Mouse (Mus musculus): Measurements from ENCODE around the gene Prickle2. TPM values are rescaled to one million over a fixed set of nuclear protein-coding genes. Genes with fewer than 3 reads are reported as not detected.

Prickle2 gene
- polyA plus RNA-seq, 1 experiment from 2014 or later: 13.6 TPM

DNA sequence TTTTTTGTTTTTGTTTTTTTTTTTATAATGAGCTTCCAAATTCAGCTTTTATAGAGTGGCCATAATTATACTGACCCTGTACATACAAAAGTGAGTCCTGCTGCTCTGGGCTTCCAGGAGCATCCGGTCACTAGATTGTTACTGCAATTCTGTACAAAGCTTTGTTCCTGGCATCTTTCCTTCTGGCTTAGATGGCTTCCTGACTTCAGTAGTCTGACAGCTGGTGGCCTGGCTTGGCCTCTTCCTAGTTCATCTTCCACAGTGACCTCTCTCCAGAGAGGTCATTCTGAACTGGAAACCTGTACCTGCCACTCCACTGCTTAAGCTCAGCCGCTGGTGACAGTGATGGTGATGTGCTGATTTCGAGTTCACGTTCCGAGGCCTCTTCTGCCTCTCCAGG lies 20.2 kb upstream of the Prickle2 start:
- 83% methylated on average over 5 of the region's 5 CpGs for WGBS
- no peak overlapping the region for H3K4me3 ChIP-seq (ENCODE audit: low read length)
- no peak overlapping the region for H3K9ac ChIP-seq (ENCODE audit: low read depth, low read length)
- no peak for ATAC-seq
- no peaks in the 10 kb centered on the region for H3K9me3 ChIP-seq (ENCODE audit: control insufficient read depth, low read length)
- no peaks in the 10 kb centered on the region for H3K36me3 ChIP-seq (ENCODE audit: control insufficient read depth, insufficient read depth, low read length)
- H3K27ac ChIP-seq (ENCODE audit: low read depth, low read length): no peak overlapping the region
- H3K4me1 ChIP-seq (ENCODE audit: control insufficient read depth, insufficient read depth, low read depth, low read length): peaks cover 17% of the 10 kb centered on the region
- H3K4me2 ChIP-seq (ENCODE audit: low read length): no peak overlapping the region
- no peaks in the 10 kb centered on the region for H3K27me3 ChIP-seq (replicated peaks; ENCODE audit: control insufficient read depth, insufficient read depth, low read length)

DNA sequence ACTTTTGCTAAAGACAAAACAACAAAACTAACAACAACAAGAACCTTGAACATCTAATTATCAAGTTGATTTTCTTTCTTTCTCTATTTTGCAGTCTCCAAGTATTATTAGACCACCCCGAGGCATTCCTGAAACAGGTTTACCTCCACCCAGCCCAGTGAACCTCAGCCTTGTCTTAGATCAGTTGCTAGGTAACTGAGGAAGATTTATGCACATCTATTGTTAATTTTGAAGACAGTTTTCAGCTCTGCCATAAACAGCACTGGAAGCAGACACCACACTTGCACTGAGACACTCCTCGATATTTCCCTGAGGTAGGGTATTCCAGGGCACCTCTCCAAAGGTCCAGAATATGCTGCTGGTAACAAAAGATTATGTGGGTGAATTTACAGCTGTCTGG lies 18.4 kb upstream of the Prickle2 start:
- H3K4me2 ChIP-seq (ENCODE audit: low read length): no peak overlapping the region
- peak; percentile 55; the same call in 1 of the 2 replicates for ATAC-seq
- H3K27me3 ChIP-seq (replicated peaks; ENCODE audit: control insufficient read depth, insufficient read depth, low read length): no peaks in the 10 kb centered on the region
- no peak overlapping the region for H3K4me3 ChIP-seq (ENCODE audit: low read length)
- H3K36me3 ChIP-seq (ENCODE audit: control insufficient read depth, insufficient read depth, low read length): no peaks in the 10 kb centered on the region
- WGBS: 29% methylated on average over 2 of the region's 2 CpGs
- peaks cover 17% of the 10 kb centered on the region for H3K4me1 ChIP-seq (ENCODE audit: control insufficient read depth, insufficient read depth, low read depth, low read length)
- H3K9me3 ChIP-seq (ENCODE audit: control insufficient read depth, low read length): no peaks in the 10 kb centered on the region
- no peak overlapping the region for H3K9ac ChIP-seq (ENCODE audit: low read depth, low read length)
- H3K27ac ChIP-seq (ENCODE audit: low read depth, low read length): peak overlapping the region; percentile 64; the same call in 1 of the 2 replicates

DNA sequence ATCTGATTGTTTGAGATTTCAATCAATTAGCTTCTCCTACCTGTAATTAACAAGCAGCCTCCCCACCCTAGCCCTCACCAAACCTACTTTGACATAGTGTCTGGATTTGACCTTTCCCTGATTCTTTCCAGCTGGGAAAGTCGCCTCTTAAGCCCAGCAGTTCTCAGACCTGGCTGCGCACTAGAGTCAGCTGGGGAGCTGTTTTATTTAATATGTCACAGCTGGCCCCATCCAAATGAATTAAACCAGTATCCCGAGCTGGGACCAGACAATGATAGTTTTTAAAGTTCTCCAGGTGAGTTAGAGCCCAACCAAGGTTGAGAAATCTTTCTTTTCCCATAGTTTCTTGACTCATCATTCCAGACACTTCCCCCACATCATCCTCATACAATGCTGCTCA lies 9.9 kb upstream of the Prickle2 start:
- Histone ChIP-seq H3K9me3 (ENCODE audit: control insufficient read depth, low read length) (no peaks in the 10 kb centered on the region), H3K27ac (ENCODE audit: low read depth, low read length) (no peak overlapping the region), H3K4me3 (ENCODE audit: low read length) (no peak overlapping the region), H3K4me1 (ENCODE audit: control insufficient read depth, insufficient read depth, low read depth, low read length) (no peaks in the 10 kb centered on the region; the same call in none of the 2 replicates), H3K36me3 (ENCODE audit: control insufficient read depth, insufficient read depth, low read length) (no peaks in the 10 kb centered on the region), H3K4me2 (ENCODE audit: low read length) (no peak overlapping the region), H3K9ac (ENCODE audit: low read depth, low read length) (no peak overlapping the region), H3K27me3 (replicated peaks; ENCODE audit: control insufficient read depth, insufficient read depth, low read length) (no peaks in the 10 kb centered on the region)
- WGBS: 42% methylated on average over 3 of the region's 3 CpGs
- ATAC-seq: no peak

DNA sequence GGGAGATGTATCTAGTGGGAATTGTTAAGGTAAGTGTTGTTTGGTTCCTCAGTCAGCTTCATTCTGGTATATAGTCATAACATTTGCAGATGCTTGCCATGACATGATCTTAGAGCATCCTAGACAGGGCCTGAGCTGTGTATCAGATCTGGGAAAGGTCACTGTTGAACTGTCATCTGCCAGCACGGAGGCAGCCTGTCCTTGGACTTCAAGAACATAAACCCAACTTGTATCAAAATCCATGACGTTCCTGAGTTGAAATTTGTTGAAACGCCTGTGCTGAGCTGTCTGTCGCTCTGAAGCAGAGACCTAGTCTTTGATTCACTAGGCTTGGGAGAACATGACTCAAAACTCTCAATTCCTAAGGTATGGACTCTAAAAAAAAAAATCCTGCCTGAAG lies 8.8 kb upstream of the Prickle2 start:
- Histone ChIP-seq H3K27me3 (replicated peaks; ENCODE audit: control insufficient read depth, insufficient read depth, low read length) (no peaks in the 10 kb centered on the region), H3K4me3 (ENCODE audit: low read length) (no peak overlapping the region), H3K4me2 (ENCODE audit: low read length) (no peak overlapping the region), H3K36me3 (ENCODE audit: control insufficient read depth, insufficient read depth, low read length) (no peaks in the 10 kb centered on the region), H3K27ac (ENCODE audit: low read depth, low read length) (no peak overlapping the region), H3K9me3 (ENCODE audit: control insufficient read depth, low read length) (no peaks in the 10 kb centered on the region), H3K9ac (ENCODE audit: low read depth, low read length) (no peak overlapping the region), H3K4me1 (ENCODE audit: control insufficient read depth, insufficient read depth, low read depth, low read length) (no peaks in the 10 kb centered on the region; the same call in none of the 2 replicates)
- ATAC-seq: no peak
- WGBS: 89% methylated on average over 4 of the region's 4 CpGs

DNA sequence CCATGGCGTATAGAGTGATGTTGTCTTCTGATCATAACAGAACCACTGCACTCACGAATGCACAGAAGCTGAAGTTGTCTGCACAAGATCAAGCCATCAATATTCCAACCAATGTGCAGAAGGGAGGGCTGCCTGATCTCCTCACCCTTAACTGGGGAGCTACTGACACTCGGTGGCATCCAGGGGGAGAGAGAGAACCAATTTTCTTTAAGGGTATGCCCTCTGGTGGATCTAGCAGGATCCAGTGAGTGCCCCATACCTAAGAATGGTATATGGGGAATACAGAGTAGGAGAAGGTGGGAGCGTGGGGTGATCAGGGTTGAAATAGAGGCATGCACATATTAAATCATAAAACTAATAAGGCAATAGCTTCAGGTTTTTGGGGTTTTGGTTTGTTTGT lies 2.2 kb upstream of the Prickle2 start:
- H3K36me3 ChIP-seq (ENCODE audit: control insufficient read depth, insufficient read depth, low read length): no peaks in the 10 kb centered on the region
- H3K4me2 ChIP-seq (ENCODE audit: low read length): no peak overlapping the region
- H3K27ac ChIP-seq (ENCODE audit: low read depth, low read length): no peak overlapping the region
- no peak for ATAC-seq
- no peaks in the 10 kb centered on the region for H3K27me3 ChIP-seq (replicated peaks; ENCODE audit: control insufficient read depth, insufficient read depth, low read length)
- 65% methylated on average over 4 of the region's 4 CpGs for WGBS
- H3K4me3 ChIP-seq (ENCODE audit: low read length): no peak overlapping the region
- H3K9me3 ChIP-seq (ENCODE audit: control insufficient read depth, low read length): no peaks in the 10 kb centered on the region
- H3K9ac ChIP-seq (ENCODE audit: low read depth, low read length): no peak overlapping the region
- H3K4me1 ChIP-seq (ENCODE audit: control insufficient read depth, insufficient read depth, low read depth, low read length): peaks cover 9% of the 10 kb centered on the region; the same call in 1 of the 2 replicates

DNA sequence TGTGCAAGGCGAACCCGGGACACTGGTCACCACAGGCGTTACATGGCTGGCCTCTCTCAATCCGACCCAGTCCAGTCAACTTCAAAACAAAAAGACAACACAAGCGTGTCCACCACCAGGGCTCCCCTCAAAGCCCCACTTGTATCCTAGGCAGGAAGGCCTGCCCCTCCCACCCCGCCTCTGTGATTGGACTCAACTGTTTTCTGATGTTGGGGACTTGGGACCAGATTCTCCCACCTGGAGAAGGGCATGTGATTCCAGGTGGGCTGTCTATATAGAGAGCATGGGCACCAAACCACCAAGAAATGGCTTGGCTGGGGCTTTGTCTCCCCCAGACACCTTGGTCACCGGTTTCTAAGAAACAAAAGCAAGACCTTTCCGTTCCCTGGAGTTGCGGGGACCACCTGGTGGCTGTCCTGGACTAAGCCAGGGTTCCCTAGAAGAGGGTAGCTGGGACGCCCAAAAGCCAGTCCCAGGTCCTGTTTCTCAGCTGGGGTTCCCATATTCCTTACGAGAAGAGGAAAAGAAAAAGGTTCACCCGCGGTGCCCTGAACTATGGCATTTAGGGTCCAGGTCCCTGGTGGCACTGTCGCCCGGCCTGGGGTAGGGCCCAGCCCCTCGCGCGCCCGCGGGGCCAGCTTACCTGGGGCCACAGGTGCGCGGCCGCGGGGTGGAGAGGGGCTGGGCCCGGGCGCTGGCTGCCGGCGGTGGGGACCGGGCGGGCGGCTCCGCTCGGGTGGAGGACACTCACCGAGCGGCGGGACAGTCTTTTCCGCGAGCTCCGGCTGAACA lies 406 bp downstream of the Prickle2 start:
- 2% methylated on average over 37 of the region's 39 CpGs for WGBS
- Histone ChIP-seq H3K4me1 (ENCODE audit: control insufficient read depth, insufficient read depth, low read depth, low read length) (peaks cover 9% of the 10 kb centered on the region; the same call in 1 of the 2 replicates), H3K9ac (ENCODE audit: low read depth, low read length) (peak overlapping the region; percentile 79), H3K4me2 (ENCODE audit: low read length) (peak overlapping the region; percentile 94), H3K9me3 (ENCODE audit: control insufficient read depth, low read length) (no peaks in the 10 kb centered on the region), H3K27me3 (replicated peaks; ENCODE audit: control insufficient read depth, insufficient read depth, low read length) (no peaks in the 10 kb centered on the region), H3K4me3 (ENCODE audit: low read length) (peak overlapping the region; percentile 76), H3K27ac (ENCODE audit: low read depth, low read length) (peak overlapping the region; percentile 63), H3K36me3 (ENCODE audit: control insufficient read depth, insufficient read depth, low read length) (no peaks in the 10 kb centered on the region)
- peak; percentile 47 for ATAC-seq

DNA sequence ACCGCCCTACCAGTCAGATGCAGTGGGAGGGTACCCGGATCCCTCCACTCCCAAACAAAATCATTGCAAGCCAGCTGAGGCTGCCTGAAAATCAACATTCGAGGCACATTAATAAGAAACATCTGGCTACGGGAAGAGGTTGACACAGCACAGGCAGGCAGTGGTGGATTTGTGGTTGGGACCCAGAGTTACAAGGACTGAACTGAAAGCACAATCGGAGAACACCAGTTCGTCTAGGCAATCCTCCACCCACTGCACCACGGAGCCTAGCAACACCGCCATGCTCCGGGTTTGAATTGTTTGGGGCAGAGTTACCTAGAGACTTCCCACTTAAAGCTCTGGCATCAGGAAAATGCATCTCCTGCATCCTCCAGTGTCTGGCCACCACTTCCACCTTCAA lies 1.1 kb downstream of the Prickle2 start:
- H3K36me3 ChIP-seq (ENCODE audit: control insufficient read depth, insufficient read depth, low read length): no peaks in the 10 kb centered on the region
- H3K4me3 ChIP-seq (ENCODE audit: low read length): peak overlapping the region; percentile 76
- H3K4me1 ChIP-seq (ENCODE audit: control insufficient read depth, insufficient read depth, low read depth, low read length): peaks cover 10% of the 10 kb centered on the region
- ATAC-seq: peak; percentile 50
- WGBS: 12% methylated on average over 9 of the region's 9 CpGs
- H3K27ac ChIP-seq (ENCODE audit: low read depth, low read length): peak overlapping the region; percentile 9
- H3K4me2 ChIP-seq (ENCODE audit: low read length): peak overlapping the region; percentile 94
- no peaks in the 10 kb centered on the region for H3K9me3 ChIP-seq (ENCODE audit: control insufficient read depth, low read length)
- no peaks in the 10 kb centered on the region for H3K27me3 ChIP-seq (replicated peaks; ENCODE audit: control insufficient read depth, insufficient read depth, low read length)
- peak overlapping the region; percentile 79 for H3K9ac ChIP-seq (ENCODE audit: low read depth, low read length)

DNA sequence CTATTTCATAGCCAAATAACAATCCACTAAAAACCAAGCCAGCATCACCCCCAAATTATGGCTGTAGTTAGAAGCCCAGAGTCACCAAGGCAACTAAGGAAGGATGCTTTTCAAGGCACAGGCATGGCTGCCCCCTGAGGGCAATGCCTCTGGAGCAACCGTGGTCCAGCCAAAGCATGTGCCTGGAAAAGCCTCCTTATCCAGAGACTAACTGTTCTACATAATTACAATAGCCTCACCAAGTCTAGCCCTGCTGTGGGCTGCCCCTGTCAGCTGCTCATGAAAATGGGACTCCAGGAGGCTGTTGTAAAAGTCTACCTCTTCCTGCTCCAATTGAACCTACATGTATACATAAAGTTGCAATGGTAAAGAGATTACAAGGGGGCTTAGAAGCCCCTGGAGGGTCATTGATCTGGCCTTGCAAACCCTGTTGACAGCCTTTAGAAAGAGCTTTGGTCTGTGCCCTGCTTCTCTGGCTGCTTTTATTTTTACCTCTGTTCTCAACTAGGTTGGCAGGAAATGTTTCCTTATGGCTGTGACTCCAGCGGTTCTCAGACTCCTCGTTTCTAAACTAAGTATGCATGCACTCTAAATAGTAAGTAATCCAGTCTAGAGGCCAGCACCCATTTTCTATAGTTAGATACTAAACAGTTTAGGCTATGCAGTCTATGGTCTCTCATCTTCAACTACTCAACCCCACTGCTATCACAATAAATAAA lies 6.3 kb downstream of the Prickle2 start:
- no peak for ATAC-seq
- H3K27ac ChIP-seq (ENCODE audit: low read depth, low read length): no peak overlapping the region
- WGBS: 12% methylated on average over 3 of the region's 3 CpGs
- H3K4me3 ChIP-seq (ENCODE audit: low read length): no peak overlapping the region
- H3K4me2 ChIP-seq (ENCODE audit: low read length): no peak overlapping the region
- H3K27me3 ChIP-seq (replicated peaks; ENCODE audit: control insufficient read depth, insufficient read depth, low read length): no peaks in the 10 kb centered on the region
- no peaks in the 10 kb centered on the region for H3K9me3 ChIP-seq (ENCODE audit: control insufficient read depth, low read length)
- H3K36me3 ChIP-seq (ENCODE audit: control insufficient read depth, insufficient read depth, low read length): no peaks in the 10 kb centered on the region
- H3K9ac ChIP-seq (ENCODE audit: low read depth, low read length): no peak overlapping the region
- peaks cover 11% of the 10 kb centered on the region for H3K4me1 ChIP-seq (ENCODE audit: control insufficient read depth, insufficient read depth, low read depth, low read length)

DNA sequence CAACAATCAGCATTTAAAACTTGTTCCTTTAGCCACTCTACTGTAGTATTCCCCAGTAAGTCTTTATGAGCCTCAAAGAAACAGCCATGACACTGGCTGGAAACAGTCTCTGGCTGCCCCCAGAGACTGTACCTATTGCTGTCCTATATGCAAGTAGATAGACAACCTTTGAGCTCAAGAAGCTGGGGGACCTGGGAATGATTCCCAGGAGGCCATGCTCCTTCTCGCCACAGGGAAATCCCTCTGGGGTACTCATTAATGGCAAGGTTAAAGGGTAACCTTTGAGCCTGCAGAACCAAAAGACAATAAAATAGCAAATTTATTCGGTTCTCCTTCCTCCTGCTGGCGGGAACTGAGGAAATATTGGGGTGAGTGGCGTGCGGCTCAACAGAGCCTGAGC lies 8.1 kb downstream of the Prickle2 start:
- 39% methylated on average over 5 of the region's 5 CpGs for WGBS
- Histone ChIP-seq H3K36me3 (ENCODE audit: control insufficient read depth, insufficient read depth, low read length) (no peaks in the 10 kb centered on the region), H3K27me3 (replicated peaks; ENCODE audit: control insufficient read depth, insufficient read depth, low read length) (no peaks in the 10 kb centered on the region), H3K4me1 (ENCODE audit: control insufficient read depth, insufficient read depth, low read depth, low read length) (peaks cover 4% of the 10 kb centered on the region), H3K27ac (ENCODE audit: low read depth, low read length) (no peak overlapping the region), H3K9me3 (ENCODE audit: control insufficient read depth, low read length) (no peaks in the 10 kb centered on the region), H3K4me2 (ENCODE audit: low read length) (no peak overlapping the region), H3K4me3 (ENCODE audit: low read length) (no peak overlapping the region), H3K9ac (ENCODE audit: low read depth, low read length) (no peak overlapping the region)
- ATAC-seq: no peak
